Comparison of ENCODE assay signal across 8 mouse cellular contexts in genomic region chr4:141011556-141012328, GRCm38 (mm10). TPM values are rescaled to one million over a fixed set of nuclear protein-coding genes. Genes with fewer than 3 reads are reported as not detected.
DNase-seq lines count a peak whose midpoint lies in the region; ATAC-seq lines count a peak whose summit lies in the region.

No protein-coding gene starts in this region.

- peak overlapping the region; percentile 97 for H3K27ac ChIP-seq in embryonic facial prominence, embryonic 13.5 days
- peak overlapping the region; percentile 75 for H3K27ac ChIP-seq in heart, embryonic 16.5 days (ENCODE audit: low read length)
- no peak overlapping the region for H3K27ac ChIP-seq in liver, embryonic 13.5 days

- ATAC-seq in embryonic facial prominence, embryonic 13.5 days (ENCODE audit: insufficient number of reproducible peaks, insufficient read depth, low FRiP score, low TSS enrichment, low read depth): no peak
- ATAC-seq in heart, embryonic 16.5 days (replicated peaks; ENCODE audit: extremely low read depth, insufficient read depth, low FRiP score): no peak
- ATAC-seq in liver, embryonic 13.5 days (ENCODE audit: low read depth): no peak

- peaks cover 54% of the 10 kb centered on the region for H3K4me1 ChIP-seq in embryonic facial prominence, embryonic 13.5 days
- H3K4me1 ChIP-seq in heart, embryonic 16.5 days (ENCODE audit: control insufficient read depth, insufficient read depth, low read length): peaks cover 33% of the 10 kb centered on the region
- H3K4me1 ChIP-seq in liver, embryonic 13.5 days (replicated peaks): peaks cover 28% of the 10 kb centered on the region

- H3K9me3 ChIP-seq in embryonic facial prominence, embryonic 13.5 days: peaks cover 4% of the 10 kb centered on the region; the same call in 1 of the 2 replicates
- no peaks in the 10 kb centered on the region for H3K9me3 ChIP-seq in heart, embryonic 16.5 days (replicated peaks; ENCODE audit: control insufficient read depth, low read length)
- no peaks in the 10 kb centered on the region for H3K9me3 ChIP-seq in liver, embryonic 13.5 days (replicated peaks)

- peak; percentile 44 for DNase-seq in adrenal gland, postnatal 14 days
- no peak for DNase-seq in adrenal gland, postnatal 25 days
- DNase-seq in liver, embryonic 13.5 days: no peak
- peak; percentile 41 for DNase-seq in skeletal muscle tissue, adult 2 months (ENCODE audit: low read depth, low spot score)
- no peak for DNase-seq in left cerebral cortex, adult 18-20 months (ENCODE audit: low spot score in 2 of 2)
- DNase-seq in frontal cortex, postnatal 14 days (ENCODE audit: low spot score in 2 of 2): no peak

- peak overlapping the region; percentile 96 for H3K9ac ChIP-seq in embryonic facial prominence, embryonic 13.5 days
- peak overlapping the region; percentile 82 for H3K9ac ChIP-seq in heart, embryonic 16.5 days (ENCODE audit: low read length)
- H3K9ac ChIP-seq in liver, embryonic 13.5 days: no peak overlapping the region

- H3K27me3 ChIP-seq in embryonic facial prominence, embryonic 13.5 days: no peaks in the 10 kb centered on the region
- no peaks in the 10 kb centered on the region for H3K27me3 ChIP-seq in heart, embryonic 16.5 days (ENCODE audit: control insufficient read depth, insufficient read depth, low read length)
- peaks cover 34% of the 10 kb centered on the region for H3K27me3 ChIP-seq in liver, embryonic 13.5 days

- peaks cover 63% of the 10 kb centered on the region for H3K36me3 ChIP-seq in embryonic facial prominence, embryonic 13.5 days
- H3K36me3 ChIP-seq in heart, embryonic 16.5 days (ENCODE audit: control insufficient read depth, insufficient read depth): peaks cover 5% of the 10 kb centered on the region
- peaks cover 5% of the 10 kb centered on the region for H3K36me3 ChIP-seq in liver, embryonic 13.5 days

- peak overlapping the region; percentile 73 for H3K4me3 ChIP-seq in embryonic facial prominence, embryonic 13.5 days
- peak overlapping the region; percentile 73 for H3K4me3 ChIP-seq in heart, embryonic 16.5 days (ENCODE audit: low read length)
- no peak overlapping the region for H3K4me3 ChIP-seq in liver, embryonic 13.5 days (replicated peaks)

- H3K4me2 ChIP-seq in embryonic facial prominence, embryonic 13.5 days: peak overlapping the region; percentile 92
- peak overlapping the region; percentile 87 for H3K4me2 ChIP-seq in heart, embryonic 16.5 days (ENCODE audit: low read depth, low read length)
- peak overlapping the region; percentile 62; the same call in 1 of the 2 replicates for H3K4me2 ChIP-seq in liver, embryonic 13.5 days

- WGBS in embryonic facial prominence, embryonic 13.5 days: 18% methylated on average over 14 of the region's 14 CpGs
- WGBS in heart, embryonic 16.5 days: 54% methylated on average over 14 of the region's 14 CpGs
- 61% methylated on average over 14 of the region's 14 CpGs for WGBS in liver, embryonic 13.5 days (ENCODE audit: insufficient replicate concordance)

RNA-seq across cellular contexts. Expression of gene Mfap2, which starts 1.5 kb away (rescaled TPM):
- 26.0 and 28.6 TPM in 2 replicates for total RNA-seq in adrenal gland, postnatal 14 days (2021)
- 10.7 and 11.1 TPM in 2 replicates for total RNA-seq in adrenal gland, postnatal 25 days (2021)
- 771 and 792 TPM in 2 replicates for polyA plus RNA-seq in embryonic facial prominence, embryonic 13.5 days (2015; fragmentation: Nextera tagmentation; extraction: Ambion mirVana)
- polyA plus RNA-seq in heart, embryonic 16.5 days (2015; fragmentation: Nextera tagmentation; extraction: Ambion mirVana): 197 and 233 TPM in 2 replicates
- polyA plus RNA-seq in liver, embryonic 13.5 days (2015; fragmentation: Nextera tagmentation; extraction: Ambion mirVana): 21.8 and 22.5 TPM in 2 replicates
- total RNA-seq in left cerebral cortex, adult 18-20 months (2021): 1 to 10 TPM; 3.8 to 4.4 TPM

RNA-seq across cellular contexts. Expression of gene Atp13a2, which starts 25.1 kb away (rescaled TPM):
- 28.7 and 37.1 TPM in 2 replicates for total RNA-seq in adrenal gland, postnatal 14 days (2021)
- total RNA-seq in adrenal gland, postnatal 25 days (2021): 35.9 and 53.3 TPM in 2 replicates
- 38.9 and 40.2 TPM in 2 replicates for polyA plus RNA-seq in embryonic facial prominence, embryonic 13.5 days (2015; fragmentation: Nextera tagmentation; extraction: Ambion mirVana)
- polyA plus RNA-seq in heart, embryonic 16.5 days (2015; fragmentation: Nextera tagmentation; extraction: Ambion mirVana): 28.9 and 30.7 TPM in 2 replicates
- polyA plus RNA-seq in liver, embryonic 13.5 days (2015; fragmentation: Nextera tagmentation; extraction: Ambion mirVana): 15.6 and 16.1 TPM in 2 replicates
- total RNA-seq in left cerebral cortex, adult 18-20 months (2021): 100 to 1,000 TPM; 140 to 149 TPM

RNA-seq across cellular contexts. Expression of gene Crocc, which starts 48.6 kb away (rescaled TPM):
- 7.1 and 9.8 TPM in 2 replicates for total RNA-seq in adrenal gland, postnatal 14 days (2021)
- total RNA-seq in adrenal gland, postnatal 25 days (2021): 10.2 and 16.1 TPM in 2 replicates
- polyA plus RNA-seq in embryonic facial prominence, embryonic 13.5 days (2015; fragmentation: Nextera tagmentation; extraction: Ambion mirVana): 6.1 and 7.8 TPM in 2 replicates
- 3.0 and 4.2 TPM in 2 replicates for polyA plus RNA-seq in heart, embryonic 16.5 days (2015; fragmentation: Nextera tagmentation; extraction: Ambion mirVana)
- polyA plus RNA-seq in liver, embryonic 13.5 days (2015; fragmentation: Nextera tagmentation; extraction: Ambion mirVana): 0.48 and 0.59 TPM in 2 replicates
- 10 to 100 TPM; 44.6 to 55.4 TPM for total RNA-seq in left cerebral cortex, adult 18-20 months (2021)

RNA-seq across cellular contexts. Expression of gene Sdhb, which starts 50.7 kb away (rescaled TPM):
- total RNA-seq in adrenal gland, postnatal 14 days (2021): 699 and 754 TPM in 2 replicates
- 452 and 458 TPM in 2 replicates for total RNA-seq in adrenal gland, postnatal 25 days (2021)
- polyA plus RNA-seq in embryonic facial prominence, embryonic 13.5 days (2015; fragmentation: Nextera tagmentation; extraction: Ambion mirVana): 393 and 412 TPM in 2 replicates
- polyA plus RNA-seq in heart, embryonic 16.5 days (2015; fragmentation: Nextera tagmentation; extraction: Ambion mirVana): 1,158 and 1,167 TPM in 2 replicates
- 242 TPM in 2 replicates for polyA plus RNA-seq in liver, embryonic 13.5 days (2015; fragmentation: Nextera tagmentation; extraction: Ambion mirVana)
- 100 to 1,000 TPM; 192 to 194 TPM for total RNA-seq in left cerebral cortex, adult 18-20 months (2021)

Comparison
In these comparisons a context has a peak if more than half of its experiments do, and no peak if none do; other contexts are left out.
1. DNase-seq: peak in adrenal gland, postnatal 14 days (single experiment) and skeletal muscle tissue, adult 2 months (single experiment); none in adrenal gland, postnatal 25 days (single experiment), liver, embryonic 13.5 days (single experiment), left cerebral cortex, adult 18-20 months (0 of 2) and frontal cortex, postnatal 14 days (0 of 2).
2. Peak in every context shown above with its lines, with median percentiles within 50 percentile points of each other: H3K4me2 ChIP-seq.